Mouse (Mus musculus) bone marrow macrophage, adult 2 months (primary cell): ENCODE measurements around the gene Kctd13.

Experiments used
- CTCF ChIP-seq: IDR thresholded peaks from 2 replicates; pipeline ENCODE4 v1.5.1; 2012; ENCODE audit warnings: low read depth, mild to moderate bottlenecking, low read length, moderate library complexity
- POLR2A ChIP-seq: IDR thresholded peaks from 2 replicates; pipeline ENCODE4 v1.6.1; 2012; ENCODE audit warnings: mild to moderate bottlenecking, low read depth, low read length, borderline replicate concordance

DNA sequence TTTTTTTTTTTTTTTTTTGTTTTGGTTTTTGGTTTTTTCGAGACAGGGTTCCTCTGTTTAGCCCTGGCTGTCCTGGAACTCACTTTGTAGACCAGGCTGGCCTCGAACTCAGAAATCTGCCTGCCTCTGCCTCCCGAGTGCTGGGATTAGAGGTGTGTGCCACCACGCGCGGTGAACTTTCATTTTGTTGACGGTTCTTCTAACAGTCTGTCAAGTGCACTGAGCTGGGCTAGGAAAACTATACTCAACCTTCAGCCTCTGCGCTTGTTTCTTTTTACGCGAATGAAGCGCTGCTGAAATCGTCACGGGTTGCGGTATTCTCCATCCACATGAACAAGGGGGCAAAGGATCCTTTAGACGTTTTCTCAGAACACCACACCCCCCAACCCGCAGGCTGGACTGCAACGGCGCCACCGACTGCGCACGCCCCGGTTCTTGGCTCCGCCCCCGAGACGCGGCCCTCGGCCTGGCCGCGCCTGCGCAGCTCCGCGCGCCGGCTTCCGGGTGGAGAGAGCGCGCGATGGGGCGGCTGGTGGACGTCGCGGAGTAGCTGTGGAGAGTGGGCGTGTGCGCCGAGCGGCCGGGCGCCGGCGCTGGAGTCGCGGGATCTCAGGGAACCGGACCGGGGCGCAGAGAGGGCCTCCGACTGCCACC is at the start of gene Kctd13:
- TF ChIP-seq POLR2A (no peak), CTCF (no peak)
